Mouse (Mus musculus) left cerebral cortex, postnatal 25 days (tissue): ENCODE data around the gene Wfikkn2. TPM values are rescaled to one million over a fixed set of nuclear protein-coding genes. Genes with fewer than 3 reads are reported as not detected.
A peak's percentile ranks its signal among the peaks of the same experiment; 100 is the strongest.
"Not testable (repeated sequence)": the region's sequence is repeated elsewhere in the genome, so short reads cannot be mapped to it uniquely, and the experiment has no call there.

Experiments
- DNase-seq, 2 experiments: peaks; one replicate each; pipeline ENCODE4 v3.0.0; 2022; ENCODE audit warnings: low spot score in 2 of 2, mixed read lengths in 1 of 2
- intact Hi-C: fragments of 180-260 bp; cut with DNase I; formaldehyde crosslinking; loops from one replicate; pipeline ENCODE4 v1.15.1; 2025
- total RNA-seq, 2 experiments: library from RNA; stranded (reverse); gene quantifications; 2 replicates each; pipeline ENCODE4 v1.2.3; 2021

The Wfikkn2 gene
- total RNA-seq, 2 experiments from 2014 or later, result 1.6 to 2.3 TPM

- intact Hi-C loops, DNase-seq: not testable (repeated sequence)
These were observed 20.4 kb upstream of the Wfikkn2 start for GRCm38 (mm10) chr11:94266155-94266554.

GRCm38 (mm10) chr11:94265134-94265785 lies 19.5 kb upstream of the Wfikkn2 start:
- peak; percentile 35 to 54 for DNase-seq
- intact Hi-C loops, result no loop called here

GRCm38 (mm10) chr11:94261585-94262370 lies 16.0 kb upstream of the Wfikkn2 start:
- intact Hi-C loops, result no loop called here
- no peak for DNase-seq

GRCm38 (mm10) chr11:94259814-94260213 lies 14.0 kb upstream of the Wfikkn2 start:
- DNase-seq, result no peak
- intact Hi-C loops, result no loop called here

GRCm38 (mm10) chr11:94257987-94258386 lies 12.2 kb upstream of the Wfikkn2 start:
- intact Hi-C loops, result no loop called here
- DNase-seq, result no peak

GRCm38 (mm10) chr11:94255733-94256132 lies 9.9 kb upstream of the Wfikkn2 start:
- intact Hi-C loops, result no loop called here
- no peak for DNase-seq

- intact Hi-C loops, result no loop called here
- no peak for DNase-seq
These were observed 7.9 kb upstream of the Wfikkn2 start for GRCm38 (mm10) chr11:94253691-94254090.

GRCm38 (mm10) chr11:94253156-94253555 lies 7.4 kb upstream of the Wfikkn2 start:
- intact Hi-C loops, result no loop called here
- DNase-seq, result no peak

- intact Hi-C loops, result no loop called here
- DNase-seq, result no peak
These were observed 920 bp upstream of the Wfikkn2 start for GRCm38 (mm10) chr11:94246789-94247061.

GRCm38 (mm10) chr11:94244385-94244784 lies 1.4 kb downstream of the Wfikkn2 start:
- DNase-seq, result no peak
- intact Hi-C loops, result no loop called here

- DNase-seq, result no peak
- intact Hi-C loops, result no loop called here
These were observed 2.2 kb downstream of the Wfikkn2 start for GRCm38 (mm10) chr11:94243422-94244180.

- no peak for DNase-seq
- intact Hi-C loops, result no loop called here
These were observed 2.9 kb downstream of the Wfikkn2 start for GRCm38 (mm10) chr11:94242760-94243421.

- DNase-seq, result no peak
- intact Hi-C loops, result loop anchor here (5.0 kb wide), 1 partner anchor 163 kb away; no protein-coding TSS in a partner anchor
These were observed 6.1 kb downstream of the Wfikkn2 start for GRCm38 (mm10) chr11:94239706-94240105.

- no peak for DNase-seq
- intact Hi-C loops, result loop anchor here (5.0 kb wide), 1 partner anchor 164 kb away; no protein-coding TSS in a partner anchor
These were observed 7.0 kb downstream of the Wfikkn2 start for GRCm38 (mm10) chr11:94238786-94239185.

- intact Hi-C loops, result loop anchor here (1.0 to 5.0 kb wide), 3 partner anchors 41 to 251 kb away; partner anchors contain the start of gene Spata20
These were observed 9.7 kb downstream of the Wfikkn2 start for GRCm38 (mm10) chr11:94236074-94236473.

GRCm38 (mm10) chr11:94234857-94235256 lies 10.9 kb downstream of the Wfikkn2 start:
- intact Hi-C loops, result loop anchor here (5.0 kb wide), 1 partner anchor 167 kb away; no protein-coding TSS in a partner anchor
- DNase-seq, result no peak

More at GRCm38 (mm10) chr11:94236074-94236473, 9.7 kb downstream of the Wfikkn2 start:
- DNase-seq, result peak; percentile 78 to 88

GRCm38 (mm10) chr11:94234380-94234779 lies 11.4 kb downstream of the Wfikkn2 start:
- DNase-seq, result no peak
- intact Hi-C loops, result no loop called here

- DNase-seq, result peak in 1 of 2 experiments; percentile 25
- intact Hi-C loops, result no loop called here
These were observed 12.4 kb downstream of the Wfikkn2 start for GRCm38 (mm10) chr11:94233405-94233804.

GRCm38 (mm10) chr11:94231821-94232552 lies 13.8 kb downstream of the Wfikkn2 start:
- intact Hi-C loops, result no loop called here
- DNase-seq, result peak in 1 of 2 experiments; percentile 81
